13 mouse cellular contexts compared by ENCODE assay signal in the genomic region with DNA sequence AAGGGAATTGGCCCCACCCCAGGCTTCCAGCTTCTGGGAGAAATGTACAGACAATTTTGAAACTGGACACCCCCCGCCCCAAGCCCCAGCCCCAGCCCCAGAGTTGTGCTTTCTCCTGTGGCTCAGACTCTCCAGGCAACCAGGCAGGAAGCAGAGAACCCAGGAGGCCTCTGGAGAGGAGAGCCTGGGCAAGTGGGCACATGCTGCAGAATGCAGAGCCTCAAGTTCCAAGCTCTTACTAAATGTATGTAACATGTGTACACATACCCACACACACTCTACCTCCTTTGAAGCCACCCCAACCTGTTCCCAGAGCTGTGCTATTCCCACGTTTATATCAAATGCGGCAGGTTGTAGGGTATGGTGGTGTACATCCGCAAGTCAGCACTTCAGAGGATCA. TPM values are rescaled to one million over a fixed set of nuclear protein-coding genes. Genes with fewer than 3 reads are reported as not detected.
DNase-seq lines count a peak whose midpoint lies in the region; ATAC-seq and TF ChIP-seq lines count a peak whose summit lies in the region.
"Had no signal": no experiment of that assay in that cellular context is flagged by ENCODE, and none has a peak within 500 bp of the region (broad histone marks: within the 10 kb centered on the region; RNA-seq: fewer than 3 reads in every experiment).

No protein-coding gene starts in this region.

- no peak for ATAC-seq in heart, postnatal 0 days (ENCODE audit: insufficient read depth, low read depth)
- ATAC-seq in neural tube, embryonic 15.5 days (ENCODE audit: low FRiP score) = no peak
- no peak for ATAC-seq in hindbrain, postnatal 0 days
- no peak for ATAC-seq in midbrain, embryonic 14.5 days (ENCODE audit: low FRiP score, low TSS enrichment)

- no peak overlapping the region for H3K4me2 ChIP-seq in heart, postnatal 0 days (ENCODE audit: low read depth, low read length)
- no peak overlapping the region for H3K4me2 ChIP-seq in neural tube, embryonic 15.5 days
- H3K4me2 ChIP-seq in hindbrain, postnatal 0 days (ENCODE audit: low read depth, low read length) = no peak overlapping the region
- no peak overlapping the region for H3K4me2 ChIP-seq in midbrain, embryonic 14.5 days (ENCODE audit: low read length)
- H3K4me2 ChIP-seq: liver, embryonic 15.5 days; midbrain, embryonic 15.5 days had no signal

- TF ChIP-seq CTCF in heart, postnatal 0 days (IDR thresholded peaks at IDR 0.05; ENCODE audit: low read depth) = no peak
- TF ChIP-seq CTCF in hindbrain, postnatal 0 days (IDR thresholded peaks at IDR 0.05; ENCODE audit: low read depth) = no peak

- H3K9me3 ChIP-seq in heart, postnatal 0 days (replicated peaks; ENCODE audit: control insufficient read depth, low read length) = no peaks in the 10 kb centered on the region
- no peaks in the 10 kb centered on the region for H3K9me3 ChIP-seq in neural tube, embryonic 15.5 days (replicated peaks)
- H3K9me3 ChIP-seq in hindbrain, postnatal 0 days (ENCODE audit: low read length) = no peaks in the 10 kb centered on the region
- H3K9me3 ChIP-seq in midbrain, embryonic 14.5 days (ENCODE audit: control insufficient read depth, low read length) = no peaks in the 10 kb centered on the region
- H3K9me3 ChIP-seq: liver, embryonic 15.5 days; midbrain, embryonic 15.5 days had no signal

- H3K27ac ChIP-seq in heart, postnatal 0 days (ENCODE audit: low read depth) = peak overlapping the region; percentile 27; the same call in 1 of the 2 replicates
- peak overlapping the region; percentile 42 for H3K27ac ChIP-seq in neural tube, embryonic 15.5 days (replicated peaks)
- H3K27ac ChIP-seq in hindbrain, postnatal 0 days = peak overlapping the region; percentile 49; the same call in 1 of the 2 replicates
- H3K27ac ChIP-seq in midbrain, embryonic 14.5 days (replicated peaks; ENCODE audit: low read depth, low read length) = no peak overlapping the region
- H3K27ac ChIP-seq: liver, embryonic 15.5 days; midbrain, embryonic 15.5 days had no signal

- no peaks in the 10 kb centered on the region for H3K36me3 ChIP-seq in heart, postnatal 0 days (replicated peaks; ENCODE audit: control insufficient read depth, insufficient read depth, low read length)
- no peaks in the 10 kb centered on the region for H3K36me3 ChIP-seq in neural tube, embryonic 15.5 days
- H3K36me3 ChIP-seq in hindbrain, postnatal 0 days (ENCODE audit: insufficient read depth, low read length) = no peaks in the 10 kb centered on the region
- H3K36me3 ChIP-seq in midbrain, embryonic 14.5 days (ENCODE audit: control insufficient read depth, insufficient read depth, low read length) = no peaks in the 10 kb centered on the region
- H3K36me3 ChIP-seq: liver, embryonic 15.5 days; midbrain, embryonic 15.5 days had no signal

- H3K9ac ChIP-seq in heart, postnatal 0 days (replicated peaks; ENCODE audit: low read depth, low read length) = no peak overlapping the region
- H3K9ac ChIP-seq in neural tube, embryonic 15.5 days (replicated peaks) = no peak overlapping the region
- no peak overlapping the region for H3K9ac ChIP-seq in hindbrain, postnatal 0 days (replicated peaks; ENCODE audit: low read length)
- no peak overlapping the region for H3K9ac ChIP-seq in midbrain, embryonic 14.5 days (replicated peaks; ENCODE audit: low read length)
- H3K9ac ChIP-seq: liver, embryonic 15.5 days; midbrain, embryonic 15.5 days had no signal

- no peak for DNase-seq in heart, postnatal 0 days (ENCODE audit: low spot score)
- no peak for DNase-seq in heart, postnatal 36 days
- DNase-seq in neural tube, embryonic 10.5 days (ENCODE audit: extremely low spot score, low spot score) = no peak
- DNase-seq in hindbrain, postnatal 0 days (ENCODE audit: low spot score) = no peak
- DNase-seq in yolk sac, embryonic 10.5 days (ENCODE audit: low spot score) = peak; percentile 41
- no peak for DNase-seq in thymus, postnatal 14 days
- DNase-seq in midbrain, embryonic 14.5 days = no peak
- DNase-seq: cerebellum, adult 11-12 months; thymus, postnatal 36 days had no signal

- H3K4me1 ChIP-seq in heart, postnatal 0 days (ENCODE audit: control insufficient read depth, insufficient read depth) = peaks cover 6% of the 10 kb centered on the region; the same call in 1 of the 2 replicates
- no peaks in the 10 kb centered on the region for H3K4me1 ChIP-seq in neural tube, embryonic 15.5 days
- no peaks in the 10 kb centered on the region for H3K4me1 ChIP-seq in hindbrain, postnatal 0 days (ENCODE audit: insufficient read depth, low read length)
- 0 out of 2 replicates have a peak, but pooled peaks cover 3% of the 10 kb centered on the region for H3K4me1 ChIP-seq in midbrain, embryonic 14.5 days (ENCODE audit: control insufficient read depth, insufficient read depth, low read length)
- H3K4me1 ChIP-seq: liver, embryonic 15.5 days; midbrain, embryonic 15.5 days had no signal

- TF ChIP-seq EP300 in heart, postnatal 0 days (IDR thresholded peaks at IDR 0.05; ENCODE audit: low read depth) = no peak

- no peak overlapping the region for H3K4me3 ChIP-seq in heart, postnatal 0 days (ENCODE audit: low read depth, low read length)
- no peak overlapping the region for H3K4me3 ChIP-seq in neural tube, embryonic 15.5 days (replicated peaks)
- no peak overlapping the region for H3K4me3 ChIP-seq in hindbrain, postnatal 0 days (ENCODE audit: low read length)
- H3K4me3 ChIP-seq in midbrain, embryonic 14.5 days (replicated peaks; ENCODE audit: low read depth, low read length) = no peak overlapping the region
- H3K4me3 ChIP-seq: liver, embryonic 15.5 days; midbrain, embryonic 15.5 days had no signal

- no peaks in the 10 kb centered on the region for H3K27me3 ChIP-seq in heart, postnatal 0 days (ENCODE audit: control insufficient read depth, insufficient read depth, low read length)
- no peaks in the 10 kb centered on the region for H3K27me3 ChIP-seq in neural tube, embryonic 15.5 days (replicated peaks)
- no peaks in the 10 kb centered on the region for H3K27me3 ChIP-seq in hindbrain, postnatal 0 days (ENCODE audit: insufficient read depth, low read length)
- no peaks in the 10 kb centered on the region for H3K27me3 ChIP-seq in midbrain, embryonic 14.5 days (ENCODE audit: control insufficient read depth, insufficient read depth, low read length)
- H3K27me3 ChIP-seq: midbrain, embryonic 15.5 days had no signal

- intact Hi-C loops in heart, postnatal 36 days (cut with DNase I) = no loop called here

- WGBS in heart, postnatal 0 days = 70% methylated on average over 4 of the region's 4 CpGs
- 82% methylated on average over 4 of the region's 4 CpGs for WGBS in neural tube, embryonic 15.5 days
- WGBS in hindbrain, postnatal 0 days = 82% methylated on average over 4 of the region's 4 CpGs
- WGBS in midbrain, embryonic 14.5 days = 91% methylated on average over 4 of the region's 4 CpGs

RNA-seq across cellular contexts. Expression of gene Tekt5, which starts 29.5 kb away (rescaled TPM):
- 4.7 TPM in 1 of 2 replicates, not detected in the other for total RNA-seq in heart, postnatal 0 days (2014; rRNA removed; ENCODE audit: low replicate concordance)
- polyA plus RNA-seq in heart, postnatal 0 days (2015; fragmentation: Nextera tagmentation; extraction: Ambion mirVana) = 0.26 and 0.45 TPM in 2 replicates
- total RNA-seq in heart, postnatal 36 days (2021) = not detected
- polyA plus RNA-seq in neural tube, embryonic 15.5 days (2015; fragmentation: Nextera tagmentation; extraction: Ambion mirVana) = 19.9 and 25.6 TPM in 2 replicates
- 8.6 and 10.2 TPM in 2 replicates for total RNA-seq in hindbrain, postnatal 0 days (2014; rRNA removed)
- 24.7 and 28.2 TPM in 2 replicates for polyA plus RNA-seq in hindbrain, postnatal 0 days (2015; fragmentation: Nextera tagmentation; extraction: Ambion mirVana)
- polyA plus RNA-seq in midbrain, embryonic 14.5 days (2014; fragmentation: Nextera tagmentation; extraction: Ambion mirVana) = 7.2 and 11.4 TPM in 2 replicates
- total RNA-seq: adrenal gland, adult 2 months had no signal
- polyA plus RNA-seq: adrenal gland, adult 2 months had no signal

RNA-seq across cellular contexts. Expression of gene Nubp1, which starts 46.0 kb away (rescaled TPM):
- total RNA-seq in heart, postnatal 0 days (2014; rRNA removed; ENCODE audit: low replicate concordance) = 16.9 and 25.3 TPM in 2 replicates
- 18.9 and 19.4 TPM in 2 replicates for polyA plus RNA-seq in heart, postnatal 0 days (2015; fragmentation: Nextera tagmentation; extraction: Ambion mirVana)
- total RNA-seq in heart, postnatal 36 days (2021) = 1 to 10 TPM; 8.9 to 9.0 TPM
- 49.8 and 55.7 TPM in 2 replicates for polyA plus RNA-seq in neural tube, embryonic 15.5 days (2015; fragmentation: Nextera tagmentation; extraction: Ambion mirVana)
- 29.0 and 41.7 TPM in 2 replicates for total RNA-seq in hindbrain, postnatal 0 days (2014; rRNA removed)
- polyA plus RNA-seq in hindbrain, postnatal 0 days (2015; fragmentation: Nextera tagmentation; extraction: Ambion mirVana) = 32.4 and 32.9 TPM in 2 replicates
- polyA plus RNA-seq in midbrain, embryonic 14.5 days (2014; fragmentation: Nextera tagmentation; extraction: Ambion mirVana) = 47.3 and 49.0 TPM in 2 replicates

RNA-seq across cellular contexts. Expression of gene Emp2, which starts 52.0 kb away (rescaled TPM):
- total RNA-seq in heart, postnatal 0 days (2014; rRNA removed; ENCODE audit: low replicate concordance) = 43.4 and 56.7 TPM in 2 replicates
- 25.5 and 25.7 TPM in 2 replicates for polyA plus RNA-seq in heart, postnatal 0 days (2015; fragmentation: Nextera tagmentation; extraction: Ambion mirVana)
- total RNA-seq in heart, postnatal 36 days (2021) = 10 to 100 TPM; 42.0 to 49.2 TPM
- polyA plus RNA-seq in neural tube, embryonic 15.5 days (2015; fragmentation: Nextera tagmentation; extraction: Ambion mirVana) = 17.2 and 20.5 TPM in 2 replicates
- total RNA-seq in hindbrain, postnatal 0 days (2014; rRNA removed) = 25.3 and 26.6 TPM in 2 replicates
- 30.7 and 32.0 TPM in 2 replicates for polyA plus RNA-seq in hindbrain, postnatal 0 days (2015; fragmentation: Nextera tagmentation; extraction: Ambion mirVana)
- polyA plus RNA-seq in midbrain, embryonic 14.5 days (2014; fragmentation: Nextera tagmentation; extraction: Ambion mirVana) = 7.1 and 7.4 TPM in 2 replicates
